Mouse (Mus musculus) midbrain, embryonic 16.5 days (tissue): ENCODE measurements around the gene Tapbp. TPM values are rescaled to one million over a fixed set of nuclear protein-coding genes. Genes with fewer than 3 reads are reported as not detected.

Source experiments
- ATAC-seq: fragments of 200-750 bp; cut with Nextera tagmentation; 2 replicates; pipeline ENCODE4 v1.8.0; 2017; ENCODE audit warnings: moderate TSS enrichment
- H3K27ac ChIP-seq: fragments of 300-500 bp; sonication (generic); 2 replicates; pipeline ENCODE4 v1.5.1; 2014; ENCODE audit warnings: mild to moderate bottlenecking, low read length, mixed read lengths
- H3K27me3 ChIP-seq: fragments of 300-500 bp; sonication (generic); 2 replicates; pipeline ENCODE4 v1.6.1; 2014; ENCODE audit warnings: low read depth, low read length, mixed read lengths; ENCODE audit not compliant: control insufficient read depth, insufficient read depth
- H3K36me3 ChIP-seq: fragments of 300-500 bp; sonication (generic); 2 replicates; pipeline ENCODE4 v1.6.1; 2014; ENCODE audit warnings: mild to moderate bottlenecking, low read length, moderate library complexity, mixed read lengths; ENCODE audit not compliant: control insufficient read depth, insufficient read depth
- H3K4me1 ChIP-seq: fragments of 300-500 bp; sonication (generic); 2 replicates; pipeline ENCODE4 v1.6.1; 2014; ENCODE audit warnings: mild to moderate bottlenecking, low read length, mixed read lengths; ENCODE audit not compliant: control insufficient read depth, insufficient read depth
- H3K4me2 ChIP-seq: fragments of 300-500 bp; sonication (generic); 2 replicates; pipeline ENCODE4 v1.6.1; 2014; ENCODE audit warnings: mild to moderate bottlenecking, low read length, mixed read lengths
- H3K4me3 ChIP-seq: fragments of 300-500 bp; sonication (generic); 2 replicates; pipeline ENCODE4 v1.5.1; 2014; ENCODE audit warnings: low read depth, mild to moderate bottlenecking, low read length, moderate library complexity, mixed read lengths
- H3K9ac ChIP-seq: fragments of 300-500 bp; sonication (generic); 2 replicates; pipeline ENCODE4 v1.6.1; 2014; ENCODE audit warnings: low read depth, low read length, mixed read lengths
- H3K9me3 ChIP-seq: fragments of 300-500 bp; sonication (generic); replicated peaks from 2 replicates; pipeline ENCODE4 v1.6.1; 2014; ENCODE audit warnings: mild to moderate bottlenecking, low read length, mixed read lengths; ENCODE audit not compliant: control insufficient read depth, poor library complexity, severe bottlenecking
- WGBS: fragments of 180-500 bp; shearing (Covaris S2); extraction: QIAGEN DNeasy Blood & Tissue Kit; methylation state at CpG from one replicate; pipeline ENCODE4 v1.1.7; 2014; 5-methylcytosine and 5-hydroxymethylcytosine counted together
- polyA plus RNA-seq: library from polyadenylated mRNA; unstranded; fragments of >200 nt; fragmentation: Nextera tagmentation; extraction: Ambion mirVana; gene quantifications from 2 replicates; pipeline ENCODE4 v1.2.1, GENCODE M21; 2015

Tapbp gene
- polyA plus RNA-seq, 1 experiment from 2014 or later = 26.1 TPM

- Histone ChIP-seq H3K9me3 (no peaks in the 10 kb centered on the region), H3K36me3 (peaks cover 8% of the 10 kb centered on the region; the same call in 1 of the 2 replicates), H3K4me1 (peaks cover 15% of the 10 kb centered on the region), H3K9ac (no peak overlapping the region), H3K27ac (no peak overlapping the region), H3K4me3 (no peak overlapping the region), H3K4me2 (no peak overlapping the region), H3K27me3 (no peaks in the 10 kb centered on the region)
- 92% methylated on average over 15 of the region's 15 CpGs for WGBS
- no peak for ATAC-seq
These were observed 17.3 kb downstream of the Tapbp start for GRCm38 (mm10) chr17:33932970-33933369.

GRCm38 (mm10) chr17:33935422-33936055, 19.8 kb downstream of the Tapbp start:
- 90% methylated on average over 21 of the region's 21 CpGs for WGBS
- H3K36me3 ChIP-seq = peaks cover 10% of the 10 kb centered on the region; the same call in 1 of the 2 replicates

GRCm38 (mm10) chr17:33936993-33937392, 21.3 kb downstream of the Tapbp start:
- ATAC-seq = no peak
- Histone ChIP-seq H3K27me3 (no peaks in the 10 kb centered on the region), H3K27ac (no peak overlapping the region), H3K4me2 (no peak overlapping the region), H3K9me3 (no peaks in the 10 kb centered on the region), H3K4me1 (peaks cover 17% of the 10 kb centered on the region), H3K4me3 (no peak overlapping the region), H3K9ac (no peak overlapping the region), H3K36me3 (peaks cover 10% of the 10 kb centered on the region; the same call in 1 of the 2 replicates)
- WGBS = 87% methylated on average over 15 of the region's 15 CpGs

More at GRCm38 (mm10) chr17:33935422-33936055, 19.8 kb downstream of the Tapbp start:
- no peak for ATAC-seq
- Histone ChIP-seq H3K9ac (no peak overlapping the region), H3K27ac (no peak overlapping the region), H3K4me3 (no peak overlapping the region), H3K4me2 (no peak overlapping the region), H3K9me3 (no peaks in the 10 kb centered on the region), H3K4me1 (peaks cover 14% of the 10 kb centered on the region), H3K27me3 (no peaks in the 10 kb centered on the region)

GRCm38 (mm10) chr17:33938783-33939182, 23.1 kb downstream of the Tapbp start:
- Histone ChIP-seq H3K4me2 (no peak overlapping the region), H3K4me3 (no peak overlapping the region), H3K9ac (no peak overlapping the region), H3K27ac (no peak overlapping the region), H3K4me1 (peaks cover 18% of the 10 kb centered on the region), H3K9me3 (no peaks in the 10 kb centered on the region), H3K27me3 (no peaks in the 10 kb centered on the region), H3K36me3 (peaks cover 16% of the 10 kb centered on the region)
- ATAC-seq = no peak
- WGBS = 78% methylated on average over 11 of the region's 11 CpGs

- Histone ChIP-seq H3K4me1 (peaks cover 18% of the 10 kb centered on the region), H3K27ac (peak within 1 kb of the TSS; percentile 71), H3K4me2 (peak within 1 kb of the TSS; percentile 99), H3K27me3 (no peaks in the 10 kb centered on the region), H3K9ac (peak within 1 kb of the TSS; percentile 84), H3K36me3 (peaks cover 22% of the 10 kb centered on the region), H3K4me3 (peak within 1 kb of the TSS; percentile 85), H3K9me3 (no peaks in the 10 kb centered on the region)
- WGBS = under 1% methylated on average over 36 of the region's 36 CpGs
- ATAC-seq = peak; percentile 89
These were observed 24.6 kb downstream of the Tapbp start, which contains the start of the genes Pfdn6 and Wdr46 for GRCm38 (mm10) chr17:33940206-33940805. Gene Pfdn6 (minus strand): TSS chr17:33940343. Gene Wdr46 (plus strand): TSS chr17:33940660.

GRCm38 (mm10) chr17:33940981-33941380, 25.3 kb downstream of the Tapbp start:
- H3K9ac ChIP-seq = peak overlapping the region; percentile 84
- H3K36me3 ChIP-seq = peaks cover 21% of the 10 kb centered on the region
- ATAC-seq = no peak
- 3% methylated on average over 26 of the region's 26 CpGs for WGBS
- peak overlapping the region; percentile 71; the same call in 1 of the 2 replicates for H3K27ac ChIP-seq
- peak overlapping the region; percentile 99 for H3K4me2 ChIP-seq
- peak overlapping the region; percentile 85 for H3K4me3 ChIP-seq
- no peaks in the 10 kb centered on the region for H3K9me3 ChIP-seq
- H3K27me3 ChIP-seq = no peaks in the 10 kb centered on the region
- peaks cover 18% of the 10 kb centered on the region for H3K4me1 ChIP-seq

GRCm38 (mm10) chr17:33941381-33941780, 25.7 kb downstream of the Tapbp start:
- H3K27ac ChIP-seq = no peak overlapping the region
- H3K27me3 ChIP-seq = no peaks in the 10 kb centered on the region
- peaks cover 23% of the 10 kb centered on the region for H3K36me3 ChIP-seq
- peak overlapping the region; percentile 84 for H3K9ac ChIP-seq
- ATAC-seq = no peak
- peak overlapping the region; percentile 85 for H3K4me3 ChIP-seq
- H3K4me1 ChIP-seq = peaks cover 18% of the 10 kb centered on the region
- 68% methylated on average over 19 of the region's 19 CpGs for WGBS
- no peaks in the 10 kb centered on the region for H3K9me3 ChIP-seq
- H3K4me2 ChIP-seq = peak overlapping the region; percentile 99

GRCm38 (mm10) chr17:33943454-33943853, 27.8 kb downstream of the Tapbp start:
- ATAC-seq = no peak
- 95% methylated on average over 15 of the region's 15 CpGs for WGBS
- Histone ChIP-seq H3K4me2 (no peak overlapping the region), H3K9ac (no peak overlapping the region), H3K9me3 (no peaks in the 10 kb centered on the region), H3K4me3 (no peak overlapping the region), H3K27ac (no peak overlapping the region), H3K36me3 (peaks cover 27% of the 10 kb centered on the region), H3K27me3 (no peaks in the 10 kb centered on the region), H3K4me1 (peaks cover 18% of the 10 kb centered on the region)

GRCm38 (mm10) chr17:33947430-33948089, 31.9 kb downstream of the Tapbp start:
- no peak overlapping the region for H3K4me3 ChIP-seq
- peaks cover 30% of the 10 kb centered on the region for H3K36me3 ChIP-seq
- no peaks in the 10 kb centered on the region for H3K9me3 ChIP-seq
- WGBS = 93% methylated on average over 10 of the region's 10 CpGs
- no peaks in the 10 kb centered on the region for H3K27me3 ChIP-seq
- H3K9ac ChIP-seq = no peak overlapping the region
- H3K27ac ChIP-seq = no peak overlapping the region
- H3K4me2 ChIP-seq = no peak overlapping the region
- no peak for ATAC-seq
- peaks cover 26% of the 10 kb centered on the region for H3K4me1 ChIP-seq
